Mouse (Mus musculus) layer of hippocampus, adult 8-10 months (tissue): ENCODE measurements around the gene Mrpl14. TPM values are rescaled to one million over a fixed set of nuclear protein-coding genes. Genes with fewer than 3 reads are reported as not detected.

Source experiments
- DNase-seq, 2 experiments: peaks; one replicate each; pipeline ENCODE4 v3.0.0; 2022; ENCODE audit warnings: low spot score in 2 of 2
- total RNA-seq, 4 experiments: library from RNA; stranded (reverse); gene quantifications; 2 replicates each; pipeline ENCODE4 v1.2.4; 2022

Mrpl14 gene
- total RNA-seq, 4 experiments from 2014 or later = 36.8 to 48.9 (median 39.1) TPM

GRCm38 (mm10) chr17:45686716-45687115, 594 bp downstream of the Mrpl14 start, which contains the start of gene Tmem63b:
Tmem63b (minus strand) TSS chr17:45686905.
- DNase-seq = no peak

GRCm38 (mm10) chr17:45689120-45689519, 3.0 kb downstream of the Mrpl14 start:
- no peak for DNase-seq

- no peak for DNase-seq
Measured at GRCm38 (mm10) chr17:45690044-45690443, 3.9 kb downstream of the Mrpl14 start.

- DNase-seq = no peak
Measured at GRCm38 (mm10) chr17:45692159-45692558, 6.0 kb downstream of the Mrpl14 start.

GRCm38 (mm10) chr17:45693812-45694565, 7.9 kb downstream of the Mrpl14 start:
- DNase-seq = no peak

GRCm38 (mm10) chr17:45695227-45696120, 9.4 kb downstream of the Mrpl14 start:
- DNase-seq = no peak

GRCm38 (mm10) chr17:45696981-45697380, 10.9 kb downstream of the Mrpl14 start:
- no peak for DNase-seq

GRCm38 (mm10) chr17:45698368-45698767, 12.2 kb downstream of the Mrpl14 start:
- no peak for DNase-seq

- DNase-seq = no peak
Measured at GRCm38 (mm10) chr17:45699039-45699740, 13.1 kb downstream of the Mrpl14 start.

GRCm38 (mm10) chr17:45700496-45701235, 14.5 kb downstream of the Mrpl14 start:
- DNase-seq = no peak

- no peak for DNase-seq
Measured at GRCm38 (mm10) chr17:45701236-45701591, 15.1 kb downstream of the Mrpl14 start.

GRCm38 (mm10) chr17:45702254-45702653, 16.1 kb downstream of the Mrpl14 start:
- no peak for DNase-seq

GRCm38 (mm10) chr17:45703187-45703586, 17.1 kb downstream of the Mrpl14 start:
- DNase-seq = no peak

GRCm38 (mm10) chr17:45706796-45707195, 20.7 kb downstream of the Mrpl14 start:
- DNase-seq = no peak

- DNase-seq = no peak
Measured at GRCm38 (mm10) chr17:45707376-45707775, 21.3 kb downstream of the Mrpl14 start.

- no peak for DNase-seq
Measured at GRCm38 (mm10) chr17:45708179-45708578, 22.1 kb downstream of the Mrpl14 start.

GRCm38 (mm10) chr17:45709829-45710228, 23.7 kb downstream of the Mrpl14 start:
- DNase-seq = no peak

- DNase-seq = no peak
Measured at GRCm38 (mm10) chr17:45710407-45710806, 24.3 kb downstream of the Mrpl14 start.

- DNase-seq = no peak
Measured at GRCm38 (mm10) chr17:45711525-45711924, 25.4 kb downstream of the Mrpl14 start.

GRCm38 (mm10) chr17:45718323-45718722, 32.2 kb downstream of the Mrpl14 start:
- peak; percentile 60 to 77 for DNase-seq
